Mouse (Mus musculus) ovary, postnatal 14 days (tissue): Measurements from ENCODE around the gene Rap1a.

Source experiments
- DNase-seq: peaks from one replicate; pipeline ENCODE4 v3.0.0; 2022; ENCODE audit warnings: low spot score

Gene Rap1a

DNA sequence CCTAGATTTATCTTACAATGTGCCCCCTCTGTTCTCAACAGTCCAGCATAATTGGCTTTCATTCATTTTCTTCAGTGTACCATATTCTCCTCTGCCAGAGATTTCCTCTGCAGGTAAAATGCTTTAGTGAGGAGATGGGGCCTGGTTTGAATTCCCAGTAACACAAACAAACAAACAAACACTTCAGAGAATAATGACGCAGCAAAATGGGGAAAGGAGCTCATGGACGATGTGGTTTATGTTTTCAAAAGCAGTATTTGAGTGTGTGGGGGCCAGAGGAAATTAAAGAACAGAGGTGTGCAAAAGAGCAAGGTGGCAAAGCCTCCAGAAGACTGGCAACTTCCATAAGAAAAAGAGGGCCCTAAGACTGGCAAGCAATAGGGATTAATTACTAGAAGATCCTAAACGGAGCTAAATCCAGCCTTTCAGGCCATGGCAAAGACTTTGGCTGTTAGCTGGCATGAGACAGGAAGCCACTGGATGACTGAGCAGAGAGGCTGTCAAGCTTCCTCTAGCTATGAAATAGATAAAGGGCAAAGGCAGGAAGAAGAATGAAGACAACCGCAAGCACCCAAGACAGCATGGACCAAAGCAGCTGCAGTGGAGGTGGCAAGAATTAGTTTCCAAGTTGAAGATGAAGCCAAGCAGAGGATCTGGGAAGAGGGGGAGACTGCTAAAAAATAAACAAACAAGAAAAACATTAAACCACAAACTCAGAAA, 37.8 kb downstream of the Rap1a start:
- DNase-seq = no peak

DNA sequence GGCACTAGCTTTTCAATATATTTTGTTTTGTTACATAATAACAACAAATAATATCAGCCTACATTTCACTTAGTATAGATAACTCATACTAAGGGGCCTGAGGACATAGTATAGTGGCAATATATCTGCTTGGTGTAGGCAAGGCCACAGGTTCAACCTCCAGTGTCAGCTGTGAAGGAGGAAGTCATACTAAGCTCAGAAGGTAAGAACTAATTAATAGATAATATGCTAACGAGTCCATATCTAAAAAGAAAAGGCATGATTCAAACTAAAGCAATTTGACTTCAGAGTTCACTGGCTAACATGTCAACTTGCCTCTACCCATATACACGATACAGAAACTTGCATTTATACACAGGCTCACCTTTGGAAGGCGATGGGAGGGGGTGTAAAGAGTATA, 41.1 kb downstream of the Rap1a start:
- DNase-seq = no peak

DNA sequence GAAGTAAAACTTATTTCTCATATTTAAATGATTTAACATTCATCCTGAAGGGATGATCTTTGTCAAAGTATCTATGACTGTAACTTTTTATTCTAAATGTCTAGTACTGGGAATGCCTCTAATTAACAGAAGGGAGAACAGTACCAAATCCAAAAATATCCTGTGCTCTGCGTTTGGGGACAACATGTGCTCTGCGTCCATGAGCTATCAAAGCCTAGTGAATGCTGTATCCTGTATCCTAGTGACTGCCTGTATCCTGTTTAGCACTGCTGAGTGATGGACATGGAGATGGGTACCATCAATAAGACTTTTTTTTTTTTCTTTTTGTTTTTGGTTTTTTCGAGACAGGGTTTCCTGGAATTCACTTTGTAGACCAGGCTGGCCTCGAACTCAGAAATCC, 42.5 kb downstream of the Rap1a start:
- DNase-seq = no peak

GRCm38 (mm10) chr3:105758098-105758497, 43.0 kb downstream of the Rap1a start:
- DNase-seq = no peak

- no peak for DNase-seq
These were observed 43.6 kb downstream of the Rap1a start for GRCm38 (mm10) chr3:105757323-105758083.

DNA sequence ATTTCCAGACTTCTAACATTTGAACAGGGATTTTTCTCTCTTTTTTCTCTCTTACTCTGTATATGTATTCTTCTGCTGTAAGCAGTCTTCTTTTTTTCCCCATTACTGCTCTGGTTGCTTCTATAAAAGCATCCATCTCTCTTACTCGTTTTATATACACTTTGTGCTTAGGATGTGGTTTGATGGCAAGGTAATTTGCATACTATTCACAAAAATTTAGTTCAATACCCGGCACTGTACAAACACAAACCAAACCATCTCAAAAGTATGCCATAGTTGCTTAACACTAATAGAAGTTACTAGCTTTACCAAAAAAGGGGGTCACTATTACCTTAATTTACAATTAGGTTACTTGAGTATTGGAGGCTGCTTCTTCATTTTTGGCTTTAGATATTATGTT, 44.6 kb downstream of the Rap1a start:
- no peak for DNase-seq

DNA sequence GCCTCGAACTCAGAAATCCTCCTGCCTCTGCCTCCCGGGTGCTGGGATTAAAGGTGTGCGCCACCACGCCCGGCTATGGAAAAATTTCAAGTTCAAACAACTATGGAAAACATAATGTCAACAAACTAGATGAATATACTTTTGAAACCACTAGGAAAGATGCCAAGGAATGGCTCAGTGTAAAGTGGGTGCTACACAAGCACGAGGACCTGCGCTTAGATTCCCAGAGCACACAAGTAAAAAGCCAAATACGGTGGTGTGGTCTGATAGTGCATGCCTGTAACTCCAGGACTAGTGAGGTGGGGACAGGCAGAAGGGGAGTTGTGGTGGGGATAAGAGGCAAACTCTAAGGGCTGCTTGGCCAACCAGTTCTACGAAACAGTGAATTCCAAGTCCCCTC, 46.0 kb downstream of the Rap1a start:
- no peak for DNase-seq

DNA sequence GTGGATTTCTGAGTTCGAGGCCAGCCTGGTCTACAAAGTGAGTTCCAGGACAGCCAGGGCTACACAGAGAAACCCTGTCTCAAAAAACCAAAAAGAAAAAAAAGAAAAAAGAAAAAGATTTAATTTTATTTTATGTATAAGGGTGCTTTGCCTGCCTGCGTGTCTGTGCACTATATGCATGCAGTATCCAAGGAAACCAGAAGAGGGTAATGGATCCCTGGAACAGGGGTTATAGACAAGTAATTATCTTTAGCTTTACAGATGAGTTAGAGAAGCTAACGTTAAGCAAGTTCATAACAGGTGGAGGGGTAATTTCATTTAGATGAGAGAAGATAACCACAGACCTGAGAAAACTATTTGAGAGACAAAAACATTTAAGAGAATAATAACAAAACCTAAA, 47.0 kb downstream of the Rap1a start:
- no peak for DNase-seq

- no peak for DNase-seq
These were observed 50.3 kb downstream of the Rap1a start for GRCm38 (mm10) chr3:105750810-105751209.

DNA sequence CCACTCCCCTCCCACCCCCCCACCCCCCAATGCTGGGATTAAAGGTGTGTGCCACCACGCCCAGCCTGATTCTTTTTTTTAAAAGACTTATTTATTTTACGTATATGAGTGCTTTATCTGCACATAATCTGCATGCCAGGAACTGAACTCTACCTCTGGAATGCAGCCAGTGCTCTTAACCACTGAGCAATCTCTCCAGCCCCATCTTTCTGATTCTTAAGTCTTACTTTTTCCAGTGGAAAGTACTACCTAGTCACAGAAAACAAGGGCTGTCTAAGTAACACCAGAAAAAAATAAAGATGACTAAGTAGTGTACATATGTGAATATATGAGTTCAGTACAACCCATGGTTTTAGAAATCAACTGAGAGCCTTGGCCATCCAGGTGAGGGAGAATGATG, 54.6 kb downstream of the Rap1a start:
- DNase-seq = no peak

DNA sequence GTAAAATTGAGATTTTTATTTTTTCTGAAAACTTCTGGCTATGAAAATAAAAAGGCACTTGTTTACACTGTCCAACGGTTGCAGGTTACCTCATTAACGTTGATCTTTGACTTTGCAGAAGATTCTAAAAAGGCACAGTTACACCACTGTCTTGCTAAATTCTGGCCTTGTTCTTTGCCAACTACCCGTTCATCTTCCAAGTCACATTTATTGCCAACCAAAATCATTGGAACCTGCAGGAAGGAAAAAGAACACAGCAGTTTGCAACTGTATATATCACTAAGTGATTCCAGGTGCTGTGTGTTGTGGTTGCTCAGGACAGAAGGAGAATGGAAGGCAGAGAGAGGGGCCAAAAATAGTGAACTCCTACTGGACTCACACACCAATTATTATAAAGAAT, 63.5 kb downstream of the Rap1a start:
- DNase-seq = no peak

DNA sequence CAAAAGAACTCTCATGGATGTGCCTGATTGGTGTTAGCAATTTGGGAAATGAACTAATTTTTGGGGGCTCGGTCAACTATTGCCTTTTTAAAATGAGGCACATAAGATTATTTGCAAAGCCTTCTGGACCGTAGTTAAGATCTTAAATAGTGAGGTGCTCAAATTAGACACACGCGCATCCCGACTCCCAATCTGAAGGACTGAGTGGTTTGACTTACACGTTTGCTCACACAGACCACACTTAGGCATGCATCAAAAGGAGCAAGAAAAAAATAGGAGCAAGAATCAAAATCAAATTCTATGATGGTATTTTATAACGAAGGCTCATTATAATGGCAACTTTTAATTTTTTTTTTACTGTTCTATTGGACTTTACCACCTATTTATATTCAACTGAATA, 64.1 kb downstream of the Rap1a start:
- no peak for DNase-seq

DNA sequence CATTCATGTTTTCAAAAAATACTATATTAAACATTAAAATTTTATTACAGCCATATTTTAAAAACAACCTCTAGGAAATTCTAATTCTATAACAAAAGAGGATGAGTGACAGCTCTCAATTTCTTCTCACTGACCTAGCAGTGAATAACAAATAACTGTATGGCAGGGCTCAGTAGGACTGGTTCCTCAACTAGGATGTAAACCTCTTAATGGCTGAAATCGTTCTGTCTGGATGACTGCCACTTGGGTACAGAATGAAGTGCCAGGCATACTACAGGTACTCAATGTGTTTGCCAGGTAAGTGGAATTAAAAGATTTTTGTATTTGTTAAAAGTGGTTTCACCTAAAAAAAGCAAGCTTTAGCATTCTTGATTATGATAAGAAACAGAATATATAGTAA, 65.0 kb downstream of the Rap1a start:
- no peak for DNase-seq

- DNase-seq = no peak
These were observed 65.9 kb downstream of the Rap1a start for GRCm38 (mm10) chr3:105735285-105735684.

DNA sequence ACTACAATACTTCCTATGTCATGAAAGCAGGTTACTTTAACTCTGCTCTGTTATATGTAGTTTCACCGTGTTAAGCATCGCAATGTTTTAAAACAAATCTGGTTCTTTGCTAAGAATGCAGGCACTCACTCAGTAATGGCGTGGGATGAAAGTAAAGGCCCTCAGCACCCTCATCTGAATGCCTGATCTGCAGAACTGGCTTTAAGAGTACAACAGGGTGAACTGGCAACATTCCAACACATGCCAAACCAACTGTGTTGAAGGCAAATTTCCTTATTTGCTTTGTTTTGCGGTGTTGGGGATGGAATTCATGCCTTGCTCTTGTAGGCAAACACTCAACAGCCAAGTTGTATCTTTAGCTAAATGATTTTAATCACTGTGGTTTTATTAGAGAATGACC, 67.6 kb downstream of the Rap1a start:
- DNase-seq = no peak

DNA sequence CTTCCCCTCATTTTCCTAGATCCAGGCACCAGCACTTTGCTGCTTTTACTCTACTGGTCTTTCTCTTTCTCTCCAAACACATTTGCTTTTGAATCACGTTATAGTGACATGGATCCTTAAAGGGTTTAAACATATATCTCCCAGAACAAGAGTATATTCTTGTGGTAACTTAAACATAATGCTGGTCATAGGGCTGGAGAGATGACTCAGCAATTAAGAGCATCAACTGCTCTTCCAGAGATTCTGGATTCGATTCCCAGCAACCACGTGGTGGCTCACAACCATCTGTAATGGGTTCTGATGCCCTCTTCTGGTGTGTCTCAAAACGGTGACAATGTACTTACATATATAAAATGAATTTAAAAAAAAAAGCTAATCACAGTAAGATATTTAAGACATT, 68.8 kb downstream of the Rap1a start:
- DNase-seq = no peak

GRCm38 (mm10) chr3:105726037-105726436, 75.1 kb downstream of the Rap1a start:
- DNase-seq = peak; percentile 47

DNA sequence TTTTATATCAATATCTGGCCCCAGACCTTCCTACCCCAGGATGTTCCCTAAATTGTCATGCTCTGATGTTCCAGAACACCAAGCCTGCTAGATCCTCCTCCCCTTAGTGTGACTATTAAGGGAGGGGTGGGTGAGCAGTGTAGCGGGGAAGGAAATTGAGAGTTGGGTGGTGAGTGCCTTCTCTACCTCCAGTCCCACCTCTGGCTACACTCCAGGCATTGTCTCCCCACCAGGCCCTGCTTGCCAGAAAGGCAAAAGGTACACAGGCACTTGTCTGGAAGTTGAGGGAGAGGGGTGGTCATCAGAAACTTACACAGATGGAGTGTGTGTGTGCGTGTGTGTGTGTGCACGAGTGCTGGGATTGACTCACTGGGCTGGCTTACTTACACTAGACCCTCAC, 78.6 kb downstream of the Rap1a start:
- DNase-seq = no peak

DNA sequence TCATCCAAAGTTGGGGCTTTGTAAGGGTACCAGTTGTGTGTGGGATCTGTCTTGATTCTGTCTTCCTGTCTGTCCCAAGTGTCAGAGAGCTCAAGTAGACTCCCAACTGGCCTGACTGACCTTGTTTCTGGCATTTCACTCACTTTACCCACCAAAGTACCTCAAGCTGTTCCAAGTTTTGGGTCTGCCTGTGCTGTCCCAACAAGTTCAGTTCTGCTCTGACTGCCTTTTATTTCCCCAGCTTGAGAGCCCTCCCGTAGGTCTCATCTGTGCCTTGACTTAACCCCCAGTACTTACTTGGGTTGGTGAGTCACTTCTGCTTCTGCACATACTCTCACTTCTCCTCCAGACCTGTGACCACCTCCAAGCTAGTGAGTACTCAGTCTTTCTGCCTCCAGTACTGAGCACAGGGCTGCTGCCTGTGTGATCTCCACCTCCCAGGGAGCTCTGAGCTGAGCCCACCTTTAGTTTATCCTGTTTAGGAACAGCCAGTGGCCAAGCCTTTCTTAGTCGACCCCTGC, 79.4 kb downstream of the Rap1a start:
- no peak for DNase-seq

DNA sequence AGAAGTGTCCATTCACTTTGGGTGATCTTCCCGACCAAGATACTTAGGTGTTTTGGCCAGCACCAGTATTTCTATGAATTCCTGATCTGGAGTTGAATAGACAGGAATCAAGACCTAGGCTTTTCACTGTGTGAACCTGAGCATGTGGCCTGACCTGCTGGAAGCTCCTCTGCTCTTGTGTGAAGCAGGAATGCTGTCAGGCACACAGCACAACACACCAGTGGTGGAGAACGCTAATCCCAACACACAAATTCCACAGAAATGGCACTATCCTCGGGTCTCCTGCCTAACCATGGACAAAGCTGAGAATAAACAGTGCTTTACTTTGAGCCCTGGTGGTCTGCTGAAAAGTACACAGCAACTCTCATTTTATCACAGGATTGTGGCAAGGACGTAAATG, 80.6 kb downstream of the Rap1a start:
- DNase-seq = no peak

DNA sequence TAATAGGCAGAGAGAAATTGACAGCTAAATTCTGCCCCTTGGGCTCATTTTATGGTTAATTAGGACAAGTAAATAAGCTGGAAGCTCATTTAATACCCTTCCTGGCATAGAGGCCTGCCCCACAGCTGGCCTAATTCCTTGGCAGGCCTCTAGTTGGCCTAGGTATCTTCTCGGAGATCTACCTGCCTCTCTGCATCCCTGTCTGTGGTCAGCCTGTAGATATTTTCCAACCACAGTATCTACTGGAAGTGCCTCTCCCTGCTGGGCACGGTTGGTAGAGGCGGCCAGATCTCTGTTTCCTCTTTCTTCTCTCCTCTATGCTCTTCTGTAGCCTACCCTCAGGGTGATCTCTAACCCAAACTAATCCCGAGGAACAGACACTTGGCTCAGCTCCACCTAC, 81.2 kb downstream of the Rap1a start:
- DNase-seq = no peak

- no peak for DNase-seq
These were observed 82.4 kb downstream of the Rap1a start for GRCm38 (mm10) chr3:105718746-105719145.

- DNase-seq = no peak
These were observed 83.1 kb downstream of the Rap1a start for GRCm38 (mm10) chr3:105717856-105718555.
